Mouse (Mus musculus) lung, embryonic 14.5 days (tissue): ENCODE data around the gene C2cd5. TPM values are rescaled to one million over a fixed set of nuclear protein-coding genes. Genes with fewer than 3 reads are reported as not detected.

Experiments
- ATAC-seq: fragments of 200-750 bp; cut with Nextera tagmentation; 2 replicates; pipeline ENCODE4 v1.8.0; 2017; ENCODE audit warnings: mild to moderate bottlenecking, moderate TSS enrichment, moderate library complexity; ENCODE audit not compliant: insufficient read depth
- DNase-seq: peaks from one replicate; pipeline ENCODE4 v3.0.0-alpha.2; 2015
- H3K27ac ChIP-seq: fragments of 300-500 bp; sonication (generic); 2 replicates; pipeline ENCODE4 v1.5.1; 2014; ENCODE audit warnings: low read depth, mild to moderate bottlenecking, moderate library complexity
- H3K27me3 ChIP-seq: fragments of 300-500 bp; sonication (generic); 2 replicates; pipeline ENCODE4 v1.6.1; 2014; ENCODE audit warnings: low read length, control low read depth; ENCODE audit not compliant: insufficient read depth
- H3K36me3 ChIP-seq: fragments of 300-500 bp; sonication (generic); 2 replicates; pipeline ENCODE4 v1.6.1; 2014; ENCODE audit warnings: control low read depth; ENCODE audit not compliant: insufficient read depth
- H3K4me1 ChIP-seq: fragments of 300-500 bp; sonication (generic); 2 replicates; pipeline ENCODE4 v1.6.1; 2014; ENCODE audit warnings: antibody characterized with exemption, control low read depth; ENCODE audit not compliant: insufficient read depth
- H3K4me2 ChIP-seq: fragments of 300-500 bp; sonication (generic); 2 replicates; pipeline ENCODE4 v1.6.1; 2014; ENCODE audit warnings: mild to moderate bottlenecking
- H3K4me3 ChIP-seq: fragments of 300-500 bp; sonication (generic); 2 replicates; pipeline ENCODE4 v1.5.1; 2014; ENCODE audit warnings: low read depth, low read length
- H3K9ac ChIP-seq: fragments of 300-500 bp; sonication (generic); 2 replicates; pipeline ENCODE4 v1.6.1; 2014
- H3K9me3 ChIP-seq: fragments of 300-500 bp; sonication (generic); 2 replicates; pipeline ENCODE4 v1.6.1; 2016; ENCODE audit warnings: low read depth, low read length, control low read depth
- CTCF ChIP-seq: IDR thresholded peaks from 2 replicates; pipeline ENCODE4 v1.5.1; 2016; ENCODE audit warnings: antibody characterized with exemption, low read depth
- WGBS: fragments of 180-500 bp; shearing (Covaris S2); extraction: QIAGEN DNeasy Blood & Tissue Kit; methylation state at CpG from one replicate; pipeline ENCODE4 v1.1.7; 2014; 5-methylcytosine and 5-hydroxymethylcytosine counted together
- polyA plus RNA-seq: library from polyadenylated mRNA; unstranded; fragments of >200 nt; fragmentation: Nextera tagmentation; extraction: Ambion mirVana; gene quantifications from 2 replicates; pipeline ENCODE4 v1.2.1, GENCODE M21; 2014

C2cd5 gene
- 25.3 and 26.7 TPM in 2 replicates for polyA plus RNA-seq

DNA sequence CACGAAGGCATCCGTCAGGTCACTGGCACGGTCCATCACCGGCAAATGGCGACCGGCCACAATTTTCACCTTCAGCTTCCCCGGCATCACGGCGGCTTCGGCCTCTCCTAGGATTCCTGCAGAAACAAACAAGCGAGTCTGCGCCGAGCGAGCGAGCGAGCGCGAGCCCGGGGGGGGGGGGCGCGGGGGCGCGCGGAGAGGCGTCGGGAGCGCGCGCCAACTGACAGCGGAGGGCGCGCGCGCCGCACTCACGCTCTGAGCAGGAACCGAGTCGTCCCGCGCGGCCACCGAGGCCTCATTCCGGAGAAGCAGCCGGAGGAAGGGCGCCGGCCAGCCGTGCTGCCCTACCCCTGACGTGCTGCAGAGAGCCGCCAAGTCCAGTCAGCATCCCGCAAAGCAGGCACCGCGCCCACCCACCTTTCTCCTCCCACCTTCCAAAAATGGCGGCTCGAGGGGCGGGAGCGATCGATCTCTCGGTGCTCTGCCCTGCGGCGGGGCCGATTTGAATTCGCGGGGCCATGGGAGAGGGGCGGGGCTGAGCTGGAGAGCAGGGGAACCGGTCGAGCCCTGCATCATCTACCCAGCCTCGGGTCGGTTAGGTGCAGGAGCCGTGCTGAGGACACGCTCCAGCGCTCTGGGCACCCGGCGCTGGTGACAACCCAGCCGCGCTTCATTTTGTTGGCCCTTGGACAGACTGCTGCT, at the start of gene C2cd5:
Gene C2cd5, minus strand, starts transcription at position 461 of the 702 bp plus-strand sequence.
- Histone ChIP-seq H3K27ac (peak within 1 kb of the TSS; percentile 88), H3K4me3 (peak within 1 kb of the TSS; percentile 79), H3K4me1 (no peaks in the 10 kb centered on the region), H3K27me3 (no peaks in the 10 kb centered on the region), H3K4me2 (peak within 1 kb of the TSS; percentile 81), H3K36me3 (peaks cover 11% of the 10 kb centered on the region; the same call in 1 of the 2 replicates), H3K9ac (peak within 1 kb of the TSS; percentile 82), H3K9me3 (no peaks in the 10 kb centered on the region)
- under 1% methylated on average over 61 of the region's 75 CpGs for WGBS
- TF ChIP-seq CTCF, result no peak
- ATAC-seq (peak; percentile 99), DNase-seq (peak; percentile 97)

DNA sequence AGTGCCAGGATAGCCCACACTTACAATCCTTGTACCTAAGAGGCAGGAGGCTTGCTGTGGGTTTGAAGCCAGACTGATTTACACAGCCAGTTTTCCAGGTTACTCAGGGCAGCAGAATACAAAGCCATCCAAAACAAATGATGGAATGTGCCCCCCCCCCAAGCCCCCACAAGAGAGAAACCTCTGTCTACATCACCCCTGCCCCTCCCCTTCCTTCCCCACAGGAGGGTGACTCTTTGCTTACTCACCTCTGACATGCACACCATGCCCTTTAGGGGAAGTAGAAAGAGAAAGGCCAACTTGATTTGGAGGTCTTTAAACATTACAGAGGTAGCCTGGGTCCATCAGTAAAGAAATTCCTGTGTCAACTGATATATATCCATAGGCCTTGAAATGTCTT, 48.9 kb upstream of the C2cd5 start:
- DNase-seq (no peak), ATAC-seq (no peak)
- 0 out of 2 replicates have a peak, but pooled peaks cover 4% of the 10 kb centered on the region for H3K4me1 ChIP-seq
- no peak overlapping the region for H3K4me3 ChIP-seq
- no peaks in the 10 kb centered on the region for H3K36me3 ChIP-seq
- H3K4me2 ChIP-seq, result no peak overlapping the region
- no peak overlapping the region for H3K27ac ChIP-seq
- no peaks in the 10 kb centered on the region for H3K9me3 ChIP-seq
- H3K9ac ChIP-seq, result no peak overlapping the region
- no peak for TF ChIP-seq CTCF
- H3K27me3 ChIP-seq, result no peaks in the 10 kb centered on the region

DNA sequence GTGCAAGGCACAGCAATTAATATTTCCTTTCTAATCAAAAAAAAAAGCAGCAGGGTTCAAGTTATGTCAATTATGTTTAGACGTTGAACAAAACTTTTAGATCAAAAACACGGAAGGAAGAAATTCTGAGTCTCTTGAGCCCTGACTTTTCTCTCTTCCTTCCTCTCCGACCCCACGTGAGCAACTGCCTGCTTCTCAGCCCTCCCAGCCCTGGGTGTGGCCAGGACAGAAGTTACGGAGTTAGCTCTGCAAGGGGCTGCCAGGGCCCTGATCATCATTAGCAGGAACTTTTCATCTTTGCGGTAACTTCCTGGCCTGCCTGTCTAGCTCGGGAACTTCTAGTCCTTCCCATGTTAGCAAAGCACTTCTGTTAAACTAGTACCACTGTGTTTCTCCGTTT, 46.8 kb upstream of the C2cd5 start:
- Histone ChIP-seq H3K9ac (no peak overlapping the region), H3K4me1 (no peaks in the 10 kb centered on the region)

DNA sequence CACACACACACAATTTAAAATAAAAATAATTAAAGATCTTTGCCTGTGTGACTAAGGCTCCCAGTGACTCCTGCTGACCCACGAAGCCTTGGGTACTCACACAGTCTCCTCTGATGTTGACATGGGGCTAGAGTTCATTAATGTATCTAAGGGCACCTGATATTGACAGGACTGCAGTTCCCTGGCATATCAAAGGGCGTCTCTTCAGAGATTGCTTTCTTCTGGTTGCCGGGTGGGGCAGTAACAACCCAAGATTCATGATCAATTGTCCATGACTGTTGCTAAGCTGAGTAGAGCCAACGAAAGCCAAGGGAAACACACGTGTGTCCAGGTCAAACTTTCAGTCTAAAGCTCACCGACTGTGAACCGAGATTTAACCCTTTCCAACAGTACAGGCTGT, 45.1 kb upstream of the C2cd5 start:
- Histone ChIP-seq H3K9ac (no peak overlapping the region), H3K4me3 (no peak overlapping the region), H3K4me2 (no peak overlapping the region), H3K4me1 (no peaks in the 10 kb centered on the region), H3K27ac (no peak overlapping the region), H3K27me3 (no peaks in the 10 kb centered on the region), H3K9me3 (no peaks in the 10 kb centered on the region), H3K36me3 (no peaks in the 10 kb centered on the region)
- WGBS, result 51% methylated on average over 7 of the region's 7 CpGs
- DNase-seq (no peak), ATAC-seq (no peak)
- no peak for TF ChIP-seq CTCF

More for the DNA sequence above, 46.8 kb upstream of the C2cd5 start:
- TF ChIP-seq CTCF, result no peak
- Histone ChIP-seq H3K9me3 (no peaks in the 10 kb centered on the region), H3K27me3 (no peaks in the 10 kb centered on the region), H3K36me3 (no peaks in the 10 kb centered on the region), H3K4me2 (no peak overlapping the region), H3K4me3 (no peak overlapping the region), H3K27ac (no peak overlapping the region)
- 50% methylated on average over 8 of the region's 8 CpGs for WGBS
- ATAC-seq (no peak), DNase-seq (peak; percentile 47)

DNA sequence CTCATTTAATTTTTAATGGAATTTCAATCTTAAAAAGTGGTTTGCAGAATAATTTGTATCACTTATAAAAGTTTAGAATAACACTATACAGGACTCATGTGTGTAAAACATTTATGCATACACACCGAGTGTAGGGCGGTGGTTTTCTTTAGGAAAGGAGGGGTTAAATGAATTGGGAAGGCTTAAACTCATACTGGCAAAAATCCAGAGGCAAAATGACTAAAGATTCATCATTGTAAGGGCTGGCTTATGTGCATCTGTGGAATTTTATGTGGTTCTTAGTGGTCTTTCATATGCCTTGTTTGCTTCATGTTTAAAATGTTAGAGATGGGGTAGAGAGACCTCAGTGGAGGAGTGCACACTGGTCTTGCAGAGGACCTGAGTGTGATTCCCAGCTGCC, 44.6 kb upstream of the C2cd5 start:
- ATAC-seq (no peak), DNase-seq (no peak)
- WGBS, result 56% methylated on average over 2 of the region's 2 CpGs
- TF ChIP-seq CTCF, result no peak
- no peak overlapping the region for H3K27ac ChIP-seq
- no peak overlapping the region for H3K4me3 ChIP-seq
- H3K9ac ChIP-seq, result no peak overlapping the region
- H3K4me1 ChIP-seq, result no peaks in the 10 kb centered on the region
- no peak overlapping the region for H3K4me2 ChIP-seq
- H3K27me3 ChIP-seq, result no peaks in the 10 kb centered on the region
- H3K36me3 ChIP-seq, result no peaks in the 10 kb centered on the region
- H3K9me3 ChIP-seq, result no peaks in the 10 kb centered on the region

DNA sequence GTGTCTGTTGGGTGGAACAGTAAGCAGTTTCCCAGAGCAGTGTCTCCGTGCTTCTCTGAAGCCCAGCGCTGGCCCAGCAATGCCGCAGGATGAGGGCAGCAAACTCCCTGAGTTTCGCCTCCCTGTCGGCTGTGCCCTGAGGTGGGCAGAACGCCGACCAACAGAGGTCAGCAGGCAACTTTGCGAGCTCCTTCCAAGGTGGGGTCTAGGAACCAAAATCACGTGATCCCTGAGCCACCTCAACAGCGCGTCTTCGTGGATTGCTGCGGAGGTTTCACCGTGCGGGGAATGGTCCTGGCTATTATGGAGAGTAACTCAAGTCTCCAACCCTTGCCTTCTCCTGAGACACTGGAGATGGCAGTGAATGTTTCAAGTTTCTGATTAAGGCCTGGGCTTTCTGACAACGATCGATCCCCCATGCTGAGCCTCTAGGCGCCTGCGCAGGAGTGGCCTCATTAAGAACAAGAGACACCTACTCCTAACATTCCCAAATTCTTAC, 43.9 kb upstream of the C2cd5 start:
- 18% methylated on average over 19 of the region's 19 CpGs for WGBS
- peak overlapping the region; percentile 61 for H3K4me2 ChIP-seq
- peak overlapping the region; percentile 23 for H3K4me3 ChIP-seq
- peak overlapping the region; percentile 23; the same call in 1 of the 2 replicates for H3K9ac ChIP-seq
- no peak for ATAC-seq
- no peaks in the 10 kb centered on the region for H3K36me3 ChIP-seq
- no peaks in the 10 kb centered on the region for H3K4me1 ChIP-seq
- no peak for DNase-seq
- no peaks in the 10 kb centered on the region for H3K27me3 ChIP-seq
- H3K9me3 ChIP-seq, result no peaks in the 10 kb centered on the region
- no peak for TF ChIP-seq CTCF
- no peak overlapping the region for H3K27ac ChIP-seq

DNA sequence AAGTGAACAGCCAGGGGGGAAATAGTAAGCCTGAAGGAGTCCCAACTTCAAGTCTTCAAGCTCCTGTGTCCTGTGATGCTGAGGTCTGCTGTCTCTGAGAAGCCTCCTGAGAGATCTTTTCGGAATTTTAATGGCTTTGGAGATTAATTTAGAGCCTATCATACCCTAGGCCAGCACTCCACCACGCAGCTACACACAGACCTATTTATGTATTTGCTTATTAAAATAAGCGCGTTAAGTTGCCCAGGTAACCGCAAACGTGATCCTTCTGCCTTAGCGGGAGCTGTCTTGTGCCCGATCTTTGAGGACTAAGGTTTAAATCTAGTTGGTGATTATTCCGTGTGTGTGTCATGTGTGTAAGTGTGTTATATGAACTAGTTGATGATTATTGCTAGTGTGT, 43.4 kb upstream of the C2cd5 start:
- TF ChIP-seq CTCF, result no peak
- peak overlapping the region; percentile 61 for H3K4me2 ChIP-seq
- no peaks in the 10 kb centered on the region for H3K36me3 ChIP-seq
- H3K9me3 ChIP-seq, result no peaks in the 10 kb centered on the region
- H3K4me3 ChIP-seq, result no peak overlapping the region
- 75% methylated on average over 9 of the region's 9 CpGs for WGBS
- ATAC-seq, result no peak
- DNase-seq, result no peak
- H3K9ac ChIP-seq, result no peak overlapping the region
- H3K27me3 ChIP-seq, result no peaks in the 10 kb centered on the region
- H3K27ac ChIP-seq, result no peak overlapping the region
- H3K4me1 ChIP-seq, result no peaks in the 10 kb centered on the region
